Mouse (Mus musculus): ENCODE measurements around the gene Cog1.

DNA sequence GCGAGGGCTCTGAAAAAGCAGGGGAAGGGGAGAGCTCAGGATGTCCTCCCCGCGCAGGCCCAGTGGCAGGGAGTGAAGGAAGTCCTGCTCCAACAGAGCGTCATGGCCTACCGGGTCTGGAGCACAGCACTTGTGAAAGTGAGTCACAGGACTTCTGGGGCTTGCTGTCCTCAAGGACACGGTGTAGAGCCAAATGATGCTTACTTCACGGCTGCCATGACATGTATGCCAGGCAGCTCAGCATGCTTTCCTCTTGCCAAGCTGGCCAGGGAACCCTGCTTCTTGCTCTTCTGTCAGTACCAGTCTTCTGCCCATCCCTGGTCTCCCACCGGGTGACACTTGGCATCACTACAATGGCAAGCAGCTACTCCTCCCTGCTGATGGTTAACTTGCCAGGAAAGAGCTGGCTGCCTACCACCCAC, 7.6 kb downstream of the Cog1 start:
- TF ChIP-seq POLR2A (IDR thresholded peaks at IDR 0.05; ENCODE audit: borderline replicate concordance, insufficient read depth, low read length) = no peak
- TF ChIP-seq CTCF (IDR thresholded peaks at IDR 0.05; ENCODE audit: borderline replicate concordance, insufficient read depth, low read depth, low read length) = no peak

All from cerebellum, adult 2 months (tissue).